Comparison of ENCODE assay signal across 8 mouse cellular contexts in genomic region chr3:55571552-55572296, GRCm38 (mm10).
A peak's percentile ranks its signal among the peaks of the same experiment; 100 is the strongest.
DNase-seq lines count a peak whose midpoint lies in the region; ATAC-seq and TF ChIP-seq lines count a peak whose summit lies in the region.

No protein-coding gene starts in this region.

- 21% methylated on average over 11 of the region's 11 CpGs for WGBS in forebrain, embryonic 16.5 days
- 69% methylated on average over 11 of the region's 11 CpGs for WGBS in limb, embryonic 10.5 days
- WGBS in thymus, adult 2 months = 85% methylated on average over 11 of the region's 11 CpGs

- intact Hi-C loops in gastrocnemius, adult 2 months (cut with DNase I) = no loop called here

- H3K36me3 ChIP-seq in forebrain, embryonic 16.5 days (ENCODE audit: control insufficient read depth, insufficient read depth) = no peaks in the 10 kb centered on the region
- H3K36me3 ChIP-seq in limb, embryonic 10.5 days = no peaks in the 10 kb centered on the region
- H3K36me3 ChIP-seq in thymus, adult 2 months (ENCODE audit: control insufficient read depth, insufficient read depth, low read length) = no peaks in the 10 kb centered on the region

- peaks cover 9% of the 10 kb centered on the region for H3K4me1 ChIP-seq in forebrain, embryonic 16.5 days (replicated peaks; ENCODE audit: control insufficient read depth, insufficient read depth, low read length)
- H3K4me1 ChIP-seq in limb, embryonic 10.5 days = peaks cover 19% of the 10 kb centered on the region
- H3K4me1 ChIP-seq in thymus, adult 2 months (replicated peaks; ENCODE audit: control insufficient read depth, insufficient read depth, low read length) = no peaks in the 10 kb centered on the region

- no peak overlapping the region for H3K9ac ChIP-seq in forebrain, embryonic 16.5 days (replicated peaks; ENCODE audit: low read depth, low read length)

- no peaks in the 10 kb centered on the region for H3K9me3 ChIP-seq in forebrain, embryonic 16.5 days (ENCODE audit: control insufficient read depth, low read length)
- H3K9me3 ChIP-seq in limb, embryonic 10.5 days (replicated peaks) = no peaks in the 10 kb centered on the region

- TF ChIP-seq POLR2A in thymus, adult 2 months (IDR thresholded peaks at IDR 0.05; ENCODE audit: control insufficient read depth, extremely low read depth, insufficient read depth, low read length, poor library complexity) = no peak

- no peaks in the 10 kb centered on the region for H3K27me3 ChIP-seq in forebrain, embryonic 16.5 days (replicated peaks; ENCODE audit: control insufficient read depth, insufficient read depth, low read length)
- no peaks in the 10 kb centered on the region for H3K27me3 ChIP-seq in limb, embryonic 10.5 days (ENCODE audit: low read depth, poor library complexity, severe bottlenecking)
- H3K27me3 ChIP-seq in thymus, adult 2 months (ENCODE audit: control insufficient read depth, insufficient read depth, low read length) = no peaks in the 10 kb centered on the region

- TF ChIP-seq CTCF in gastrocnemius, adult 2 months (IDR thresholded peaks at IDR 0.05) = no peak
- no peak for TF ChIP-seq CTCF in thymus, adult 2 months (IDR thresholded peaks at IDR 0.05; ENCODE audit: borderline replicate concordance, control insufficient read depth, extremely low read depth, insufficient read depth, low read length, poor library complexity)

- peak; percentile 58 for DNase-seq in gastrocnemius, adult 2 months
- DNase-seq in gastrocnemius, postnatal 4 days (ENCODE audit: low spot score in 2 of 2) = no peak
- peak; percentile 71 for DNase-seq in adrenal gland, adult 2 months
- no peak for DNase-seq in limb, embryonic 10.5 days (ENCODE audit: low spot score)
- DNase-seq in cerebellum, adult 8-10 months = no peak
- no peak for DNase-seq in spleen, adult 18-20 months
- DNase-seq in thymus, adult 2 months = no peak

- peak overlapping the region; percentile 64 for H3K27ac ChIP-seq in gastrocnemius, adult 2 months
- H3K27ac ChIP-seq in forebrain, embryonic 16.5 days (ENCODE audit: low read length) = no peak overlapping the region
- peak overlapping the region; percentile 50; the same call in 1 of the 2 replicates for H3K27ac ChIP-seq in limb, embryonic 10.5 days
- no peak overlapping the region for H3K27ac ChIP-seq in thymus, adult 2 months (ENCODE audit: control insufficient read depth, insufficient read depth, low read length)

- H3K4me2 ChIP-seq in forebrain, embryonic 16.5 days (ENCODE audit: low read length) = peak overlapping the region; percentile 33

- ATAC-seq in forebrain, embryonic 16.5 days = peak; percentile 79

- no peak overlapping the region for H3K4me3 ChIP-seq in gastrocnemius, adult 2 months
- H3K4me3 ChIP-seq in forebrain, embryonic 16.5 days (replicated peaks; ENCODE audit: low read length) = no peak overlapping the region
- H3K4me3 ChIP-seq in limb, embryonic 10.5 days = no peak overlapping the region
- H3K4me3 ChIP-seq in thymus, adult 2 months (ENCODE audit: control insufficient read depth, insufficient read depth, low read length) = no peak overlapping the region

Comparison
In these comparisons a context has a peak if more than half of its experiments do, and no peak if none do; other contexts are left out.
1. DNase-seq: peak in gastrocnemius, adult 2 months (single experiment) and adrenal gland, adult 2 months (single experiment); none in gastrocnemius, postnatal 4 days (0 of 2), limb, embryonic 10.5 days (single experiment), cerebellum, adult 8-10 months (single experiment), spleen, adult 18-20 months (0 of 2) and thymus, adult 2 months (single experiment).
2. H3K27ac ChIP-seq: peak in gastrocnemius, adult 2 months (single experiment) and limb, embryonic 10.5 days (single experiment); none in forebrain, embryonic 16.5 days (single experiment) and thymus, adult 2 months (single experiment).